25 mouse cellular contexts compared by ENCODE assay signal in genomic region chr3:145191972-145192371, GRCm38 (mm10).
"Had no signal": no experiment of that assay in that cellular context is flagged by ENCODE, and none has a peak within 500 bp of the region (broad histone marks: within the 10 kb centered on the region; RNA-seq: fewer than 3 reads in every experiment).

No protein-coding gene starts in this region.

- DNase-seq: gastrocnemius, adult 2 months; gastrocnemius, postnatal 14 days; gastrocnemius, postnatal 36 days; heart, adult 18-20 months; heart, postnatal 10 days; kidney, adult 11 months; kidney, adult 2 months; kidney, adult 9 months; kidney, postnatal 14 days; kidney, postnatal 36 days; liver; liver, embryonic 13.5 days had no signal

- H3K27ac ChIP-seq: gastrocnemius, adult 2 months; heart, embryonic 10.5 days; hindbrain, embryonic 13.5 days; hindbrain, embryonic 15.5 days; hindbrain, postnatal 0 days; kidney, embryonic 15.5 days; kidney, postnatal 0 days; left cerebral cortex, adult 2 months; limb, embryonic 10.5 days; limb, embryonic 12.5 days; liver, embryonic 13.5 days; liver, embryonic 15.5 days had no signal

- H3K4me3 ChIP-seq: gastrocnemius, adult 2 months; heart, embryonic 10.5 days; heart, embryonic 12.5 days; hindbrain, embryonic 13.5 days; hindbrain, embryonic 15.5 days; kidney, embryonic 15.5 days; left cerebral cortex, adult 2 months; limb, embryonic 10.5 days; limb, embryonic 12.5 days; liver, embryonic 13.5 days; liver, embryonic 15.5 days had no signal

- H3K9ac ChIP-seq: heart, embryonic 12.5 days; hindbrain, embryonic 13.5 days; hindbrain, embryonic 15.5 days; kidney, embryonic 15.5 days; limb, embryonic 12.5 days; liver, embryonic 13.5 days; liver, embryonic 15.5 days had no signal

- H3K9me3 ChIP-seq: heart, embryonic 10.5 days; heart, embryonic 12.5 days; hindbrain, embryonic 13.5 days; hindbrain, embryonic 15.5 days; kidney, embryonic 15.5 days; limb, embryonic 10.5 days; limb, embryonic 12.5 days; liver, embryonic 13.5 days; liver, embryonic 15.5 days had no signal

- H3K36me3 ChIP-seq: heart, embryonic 10.5 days; heart, embryonic 12.5 days; hindbrain, embryonic 13.5 days; hindbrain, embryonic 15.5 days; kidney, embryonic 15.5 days; limb, embryonic 10.5 days; limb, embryonic 12.5 days; liver, embryonic 13.5 days; liver, embryonic 15.5 days had no signal

- ATAC-seq: hindbrain, postnatal 0 days; intestine, embryonic 16.5 days had no signal

- H3K27me3 ChIP-seq: heart, embryonic 12.5 days; hindbrain, embryonic 13.5 days; hindbrain, embryonic 15.5 days; kidney, embryonic 15.5 days; limb, embryonic 12.5 days; liver, embryonic 13.5 days; liver, embryonic 15.5 days had no signal

- H3K4me1 ChIP-seq: heart, embryonic 10.5 days; heart, embryonic 12.5 days; hindbrain, embryonic 13.5 days; hindbrain, embryonic 15.5 days; kidney, embryonic 15.5 days; limb, embryonic 12.5 days; liver, embryonic 13.5 days; liver, embryonic 15.5 days had no signal

- H3K4me2 ChIP-seq: heart, embryonic 12.5 days; hindbrain, embryonic 13.5 days; hindbrain, embryonic 15.5 days; kidney, embryonic 15.5 days; limb, embryonic 12.5 days; liver, embryonic 11.5 days; liver, embryonic 13.5 days; liver, embryonic 15.5 days had no signal
